Comparison of ENCODE assay signal across 8 mouse cellular contexts in genomic region chr2:34027445-34027844, GRCm38 (mm10).
DNase-seq lines count a peak whose midpoint lies in the region; ATAC-seq and TF ChIP-seq lines count a peak whose summit lies in the region.

No protein-coding gene starts in this region.

- H3K27ac ChIP-seq in heart, embryonic 12.5 days (ENCODE audit: poor library complexity, severe bottlenecking), result no peak overlapping the region
- no peak overlapping the region for H3K27ac ChIP-seq in heart, adult 2 months
- H3K27ac ChIP-seq in hindbrain, embryonic 14.5 days, result peak overlapping the region; percentile 16; the same call in 1 of the 2 replicates
- H3K27ac ChIP-seq in midbrain, embryonic 12.5 days (replicated peaks), result peak overlapping the region; percentile 35; the same call in 1 of the 2 replicates

- H3K36me3 ChIP-seq in heart, embryonic 12.5 days, result no peaks in the 10 kb centered on the region
- H3K36me3 ChIP-seq in heart, adult 2 months (ENCODE audit: control insufficient read depth, insufficient read depth, low read length), result no peaks in the 10 kb centered on the region
- no peaks in the 10 kb centered on the region for H3K36me3 ChIP-seq in hindbrain, embryonic 14.5 days (replicated peaks; ENCODE audit: control insufficient read depth, insufficient read depth)
- no peaks in the 10 kb centered on the region for H3K36me3 ChIP-seq in midbrain, embryonic 12.5 days

- H3K4me2 ChIP-seq in heart, embryonic 12.5 days, result peak overlapping the region; percentile 23
- no peak overlapping the region for H3K4me2 ChIP-seq in hindbrain, embryonic 14.5 days (replicated peaks)
- H3K4me2 ChIP-seq in midbrain, embryonic 12.5 days (replicated peaks), result 0 out of 2 replicates have a peak overlapping the region, but pooled peaks have one; percentile 12

- 18% methylated on average over 9 of the region's 9 CpGs for WGBS in heart, embryonic 12.5 days
- WGBS in heart, adult 2 months, result 42% methylated on average over 9 of the region's 9 CpGs
- WGBS in hindbrain, embryonic 14.5 days, result 19% methylated on average over 9 of the region's 9 CpGs
- WGBS in midbrain, embryonic 12.5 days, result 28% methylated on average over 9 of the region's 9 CpGs

- no peak for TF ChIP-seq POLR2A in heart, adult 2 months (IDR thresholded peaks at IDR 0.05; ENCODE audit: insufficient read depth, low read depth, low read length)

- no peak for ATAC-seq in heart, embryonic 12.5 days (ENCODE audit: insufficient number of reproducible peaks, low FRiP score)
- peak; percentile 67 for ATAC-seq in hindbrain, embryonic 14.5 days (ENCODE audit: low FRiP score)
- ATAC-seq in midbrain, embryonic 12.5 days (ENCODE audit: low FRiP score, low read depth), result peak; percentile 58; the same call in 1 of the 2 replicates

- no peaks in the 10 kb centered on the region for H3K9me3 ChIP-seq in heart, embryonic 12.5 days (replicated peaks)
- no peaks in the 10 kb centered on the region for H3K9me3 ChIP-seq in hindbrain, embryonic 14.5 days (ENCODE audit: control insufficient read depth, low read length)
- H3K9me3 ChIP-seq in midbrain, embryonic 12.5 days, result no peaks in the 10 kb centered on the region

- no peaks in the 10 kb centered on the region for H3K79me2 ChIP-seq in heart, adult 2 months (replicated peaks; ENCODE audit: control insufficient read depth, insufficient read depth, low read length)

- H3K9ac ChIP-seq in heart, embryonic 12.5 days, result no peak overlapping the region
- H3K9ac ChIP-seq in heart, adult 2 months (ENCODE audit: low read depth, low read length), result no peak overlapping the region
- no peak overlapping the region for H3K9ac ChIP-seq in hindbrain, embryonic 14.5 days
- H3K9ac ChIP-seq in midbrain, embryonic 12.5 days (replicated peaks), result no peak overlapping the region

- no peak overlapping the region for H3K4me3 ChIP-seq in heart, embryonic 12.5 days
- no peak overlapping the region for H3K4me3 ChIP-seq in heart, adult 2 months
- H3K4me3 ChIP-seq in hindbrain, embryonic 14.5 days (replicated peaks; ENCODE audit: low read length), result no peak overlapping the region
- H3K4me3 ChIP-seq in midbrain, embryonic 12.5 days, result no peak overlapping the region

- H3K4me1 ChIP-seq in heart, embryonic 12.5 days (replicated peaks), result peaks cover 38% of the 10 kb centered on the region
- H3K4me1 ChIP-seq in heart, adult 2 months (ENCODE audit: control insufficient read depth, insufficient read depth, low read length), result peaks cover 1% of the 10 kb centered on the region
- H3K4me1 ChIP-seq in hindbrain, embryonic 14.5 days (replicated peaks; ENCODE audit: control insufficient read depth, insufficient read depth, low read length), result peaks cover 30% of the 10 kb centered on the region
- peaks cover 29% of the 10 kb centered on the region for H3K4me1 ChIP-seq in midbrain, embryonic 12.5 days

- no peak for TF ChIP-seq EP300 in heart, adult 2 months (IDR thresholded peaks at IDR 0.05; ENCODE audit: insufficient read depth, low read depth, low read length)

- no peak for DNase-seq in heart, adult 2 months
- DNase-seq in brain, adult 2 months (ENCODE audit: low read depth, low spot score), result peak; percentile 63
- peak; percentile 43 for DNase-seq in hindbrain, embryonic 14.5 days (ENCODE audit: low spot score)
- no peak for DNase-seq in spleen, adult 12 weeks (ENCODE audit: low spot score)
- DNase-seq in frontal cortex, postnatal 25 days (ENCODE audit: low spot score in 2 of 2), result no peak
- no peak for DNase-seq in heart, postnatal 4 days

- TF ChIP-seq CTCF in heart, adult 2 months (IDR thresholded peaks at IDR 0.05), result no peak

- no peaks in the 10 kb centered on the region for H3K27me3 ChIP-seq in heart, embryonic 12.5 days (replicated peaks)
- H3K27me3 ChIP-seq in heart, adult 2 months (ENCODE audit: control insufficient read depth, insufficient read depth, low read length), result no peaks in the 10 kb centered on the region
- no peaks in the 10 kb centered on the region for H3K27me3 ChIP-seq in hindbrain, embryonic 14.5 days (ENCODE audit: control insufficient read depth, insufficient read depth, low read length)
- peaks cover 17% of the 10 kb centered on the region for H3K27me3 ChIP-seq in midbrain, embryonic 12.5 days

- intact Hi-C loops in heart, adult 2 months (cut with DNase I), result no loop called here

Comparison
In these comparisons a context has a peak if more than half of its experiments do, and no peak if none do; other contexts are left out.
1. H3K27ac ChIP-seq: peak in hindbrain, embryonic 14.5 days (single experiment) and midbrain, embryonic 12.5 days (single experiment); none in heart, embryonic 12.5 days (single experiment) and heart, adult 2 months (single experiment).
2. DNase-seq: peak in brain, adult 2 months (single experiment) and hindbrain, embryonic 14.5 days (single experiment); none in heart, adult 2 months (0 of 2), spleen, adult 12 weeks (single experiment), frontal cortex, postnatal 25 days (0 of 2) and heart, postnatal 4 days (single experiment).